Mouse (Mus musculus): ENCODE measurements around the gene Kdm5c. TPM values are rescaled to one million over a fixed set of nuclear protein-coding genes. Genes with fewer than 3 reads are reported as not detected.
"Not testable (repeated sequence)": the region's sequence is repeated elsewhere in the genome, so short reads cannot be mapped to it uniquely, and the experiment has no call there.

Gene Kdm5c
- total and polyA plus RNA-seq, 2 experiments from 2014 or later, result 17.6 to 42.3 TPM

- H3K27ac ChIP-seq (ENCODE audit: low read depth), result no peak overlapping the region
- DNase-seq (ENCODE audit: low spot score) (no peak), ATAC-seq (ENCODE audit: insufficient read depth, low read depth) (no peak)
- no peaks in the 10 kb centered on the region for H3K9me3 ChIP-seq (replicated peaks; ENCODE audit: control insufficient read depth, low read length)
- H3K9ac ChIP-seq (replicated peaks; ENCODE audit: low read depth, low read length), result no peak overlapping the region
- H3K4me3 ChIP-seq (ENCODE audit: low read depth, low read length), result no peak overlapping the region
- H3K27me3 ChIP-seq (ENCODE audit: control insufficient read depth, insufficient read depth, low read length), result no peaks in the 10 kb centered on the region
- H3K4me2 ChIP-seq (ENCODE audit: low read depth, low read length), result no peak overlapping the region
- WGBS, result 93% methylated on average over 2 of the region's 2 CpGs
- no peaks in the 10 kb centered on the region for H3K4me1 ChIP-seq (ENCODE audit: control insufficient read depth, insufficient read depth)
- no peak for TF ChIP-seq EP300 (IDR thresholded peaks at IDR 0.05; ENCODE audit: low read depth)
- no peak for TF ChIP-seq CTCF (IDR thresholded peaks at IDR 0.05; ENCODE audit: low read depth)
- H3K36me3 ChIP-seq (replicated peaks; ENCODE audit: control insufficient read depth, insufficient read depth, low read length), result peaks cover 90% of the 10 kb centered on the region
Measured at GRCm38 (mm10) chrX:152244492-152245189, 11.8 kb downstream of the Kdm5c start.

DNA sequence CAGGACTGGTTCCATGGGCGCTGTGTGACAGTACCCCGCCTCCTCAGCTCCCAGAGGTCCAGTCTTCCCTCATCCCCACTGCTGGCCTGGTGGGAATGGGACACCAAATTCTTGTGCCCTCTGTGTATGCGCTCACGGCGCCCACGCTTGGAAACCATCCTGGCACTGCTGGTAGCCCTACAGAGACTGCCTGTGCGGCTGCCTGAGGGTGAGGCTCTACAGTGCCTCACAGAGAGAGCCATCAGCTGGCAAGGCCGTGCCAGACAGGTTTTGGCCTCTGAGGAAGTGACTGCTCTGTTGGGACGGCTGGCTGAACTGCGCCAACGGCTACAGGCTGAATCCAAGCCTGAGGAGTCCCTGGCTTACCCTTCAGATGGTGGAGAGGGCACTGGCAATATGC is 38.4 kb downstream of the Kdm5c start:
- Histone ChIP-seq H3K4me2 (ENCODE audit: low read depth, low read length) (no peak overlapping the region), H3K9me3 (replicated peaks; ENCODE audit: control insufficient read depth, low read length) (no peaks in the 10 kb centered on the region), H3K4me3 (ENCODE audit: low read depth, low read length) (no peak overlapping the region), H3K36me3 (replicated peaks; ENCODE audit: control insufficient read depth, insufficient read depth, low read length) (peaks cover 84% of the 10 kb centered on the region), H3K27ac (ENCODE audit: low read depth) (no peak overlapping the region), H3K4me1 (ENCODE audit: control insufficient read depth, insufficient read depth) (no peaks in the 10 kb centered on the region), H3K27me3 (ENCODE audit: control insufficient read depth, insufficient read depth, low read length) (no peaks in the 10 kb centered on the region), H3K9ac (replicated peaks; ENCODE audit: low read depth, low read length) (no peak overlapping the region)
- ATAC-seq (ENCODE audit: insufficient read depth, low read depth) (no peak), DNase-seq (ENCODE audit: low spot score) (no peak)
- 92% methylated on average over 11 of the region's 11 CpGs for WGBS
- TF ChIP-seq EP300 (IDR thresholded peaks at IDR 0.05; ENCODE audit: low read depth), result no peak
- TF ChIP-seq CTCF (IDR thresholded peaks at IDR 0.05; ENCODE audit: low read depth), result no peak

- WGBS, result 88% methylated on average over 6 of the region's 6 CpGs
- no peaks in the 10 kb centered on the region for H3K4me1 ChIP-seq (ENCODE audit: control insufficient read depth, insufficient read depth)
- no peaks in the 10 kb centered on the region for H3K9me3 ChIP-seq (replicated peaks; ENCODE audit: control insufficient read depth, low read length)
- TF ChIP-seq CTCF (IDR thresholded peaks at IDR 0.05; ENCODE audit: low read depth) (no peak), EP300 (IDR thresholded peaks at IDR 0.05; ENCODE audit: low read depth) (no peak)
- H3K9ac ChIP-seq (replicated peaks; ENCODE audit: low read depth, low read length), result no peak overlapping the region
- no peaks in the 10 kb centered on the region for H3K27me3 ChIP-seq (ENCODE audit: control insufficient read depth, insufficient read depth, low read length)
- no peak overlapping the region for H3K27ac ChIP-seq (ENCODE audit: low read depth)
- peaks cover 13% of the 10 kb centered on the region; the same call in 1 of the 2 replicates for H3K36me3 ChIP-seq (replicated peaks; ENCODE audit: control insufficient read depth, insufficient read depth, low read length)
- no peak overlapping the region for H3K4me3 ChIP-seq (ENCODE audit: low read depth, low read length)
- H3K4me2 ChIP-seq (ENCODE audit: low read depth, low read length), result no peak overlapping the region
- no peak for ATAC-seq (ENCODE audit: insufficient read depth, low read depth)
- DNase-seq (ENCODE audit: low spot score), result no peak
Measured at GRCm38 (mm10) chrX:152279384-152279783, 46.6 kb downstream of the Kdm5c start.

GRCm38 (mm10) chrX:152284746-152285145 is 51.9 kb downstream of the Kdm5c start:
- Histone ChIP-seq H3K4me2 (ENCODE audit: low read depth, low read length) (no peak overlapping the region), H3K9ac (replicated peaks; ENCODE audit: low read depth, low read length) (no peak overlapping the region), H3K9me3 (replicated peaks; ENCODE audit: control insufficient read depth, low read length) (no peaks in the 10 kb centered on the region), H3K4me3 (ENCODE audit: low read depth, low read length) (no peak overlapping the region), H3K27me3 (ENCODE audit: control insufficient read depth, insufficient read depth, low read length) (no peaks in the 10 kb centered on the region), H3K4me1 (ENCODE audit: control insufficient read depth, insufficient read depth) (no peaks in the 10 kb centered on the region), H3K36me3 (replicated peaks; ENCODE audit: control insufficient read depth, insufficient read depth, low read length) (no peaks in the 10 kb centered on the region), H3K27ac (ENCODE audit: low read depth) (no peak overlapping the region)
- DNase-seq (ENCODE audit: low spot score) (no peak), ATAC-seq (ENCODE audit: insufficient read depth, low read depth) (no peak)
- whole genome bisulfite sequencing, result 52% methylated on average over 3 of the region's 3 CpGs
- TF ChIP-seq EP300 (IDR thresholded peaks at IDR 0.05; ENCODE audit: low read depth) (no peak), CTCF (IDR thresholded peaks at IDR 0.05; ENCODE audit: low read depth) (no peak)

DNA sequence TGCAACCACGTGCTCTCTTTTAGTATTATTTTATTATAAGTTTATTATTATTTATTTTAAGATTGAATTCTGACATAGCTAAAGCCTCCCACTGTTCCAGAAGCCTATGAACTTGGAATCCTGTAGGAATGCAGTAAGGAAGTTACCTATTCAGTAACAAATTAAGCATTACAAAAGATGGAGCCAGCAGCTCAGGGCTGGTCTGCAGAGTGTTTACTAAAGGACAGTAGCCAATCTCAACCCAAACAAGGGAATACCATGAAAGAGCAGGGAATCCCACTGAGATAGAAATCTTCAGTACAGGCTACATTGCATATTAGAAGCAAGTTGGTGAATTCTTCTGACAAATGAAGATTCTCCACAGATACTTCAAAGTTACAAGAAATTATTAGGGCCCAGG is 54.2 kb downstream of the Kdm5c start:
- not testable (repeated sequence) for DNase-seq (ENCODE audit: low spot score); H3K36me3 ChIP-seq (replicated peaks; ENCODE audit: control insufficient read depth, insufficient read depth, low read length); H3K9me3 ChIP-seq (replicated peaks; ENCODE audit: control insufficient read depth, low read length); H3K4me3 ChIP-seq (ENCODE audit: low read depth, low read length); H3K27ac ChIP-seq (ENCODE audit: low read depth); H3K9ac ChIP-seq (replicated peaks; ENCODE audit: low read depth, low read length); ATAC-seq (ENCODE audit: insufficient read depth, low read depth); H3K27me3 ChIP-seq (ENCODE audit: control insufficient read depth, insufficient read depth, low read length); H3K4me2 ChIP-seq (ENCODE audit: low read depth, low read length); H3K4me1 ChIP-seq (ENCODE audit: control insufficient read depth, insufficient read depth)
- WGBS, result 76% methylated on average over 1 of the region's 1 CpGs

DNA sequence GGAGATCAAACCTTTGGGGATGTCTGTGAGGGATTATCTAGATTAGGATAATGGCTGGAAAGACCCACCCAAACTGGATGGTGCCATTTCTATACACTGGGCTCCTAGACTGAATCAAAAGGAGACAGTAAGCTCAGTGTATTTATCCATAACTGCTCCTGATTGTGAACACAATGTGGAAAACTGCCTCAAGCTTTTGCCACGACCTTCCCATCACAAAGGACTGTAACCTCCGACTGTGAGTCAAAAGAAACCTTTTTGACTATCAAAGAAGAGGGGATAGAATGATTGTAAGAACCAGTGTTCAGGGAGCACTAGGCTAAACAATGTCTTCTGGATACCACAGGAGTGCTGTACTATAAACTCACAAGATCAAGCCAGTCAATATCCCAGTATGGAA is 73.4 kb downstream of the Kdm5c start:
- Histone ChIP-seq H3K4me3 (ENCODE audit: low read depth, low read length) (no peak overlapping the region), H3K9me3 (replicated peaks; ENCODE audit: control insufficient read depth, low read length) (no peaks in the 10 kb centered on the region), H3K36me3 (replicated peaks; ENCODE audit: control insufficient read depth, insufficient read depth, low read length) (no peaks in the 10 kb centered on the region), H3K4me1 (ENCODE audit: control insufficient read depth, insufficient read depth) (no peaks in the 10 kb centered on the region), H3K4me2 (ENCODE audit: low read depth, low read length) (no peak overlapping the region), H3K27me3 (ENCODE audit: control insufficient read depth, insufficient read depth, low read length) (no peaks in the 10 kb centered on the region), H3K9ac (replicated peaks; ENCODE audit: low read depth, low read length) (no peak overlapping the region), H3K27ac (ENCODE audit: low read depth) (no peak overlapping the region)
- ATAC-seq (ENCODE audit: insufficient read depth, low read depth) (no peak), DNase-seq (ENCODE audit: low spot score) (no peak)
- TF ChIP-seq CTCF (IDR thresholded peaks at IDR 0.05; ENCODE audit: low read depth) (no peak), EP300 (IDR thresholded peaks at IDR 0.05; ENCODE audit: low read depth) (no peak)
- 83% methylated on average over 2 of the region's 2 CpGs for WGBS
